In genomic region chr12:76360868-76361267, GRCm38 (mm10) we compare ENCODE assay signal across 23 mouse cellular contexts. TPM values are rescaled to one million over a fixed set of nuclear protein-coding genes. Genes with fewer than 3 reads are reported as not detected.
DNase-seq lines count a peak whose midpoint lies in the region; ATAC-seq and TF ChIP-seq lines count a peak whose summit lies in the region.
"Had no signal": no experiment of that assay in that cellular context is flagged by ENCODE, and none has a peak within 500 bp of the region (broad histone marks: within the 10 kb centered on the region; RNA-seq: fewer than 3 reads in every experiment).

No protein-coding gene starts in this region.

- TF ChIP-seq POLR2A in MEL (IDR thresholded peaks at IDR 0.05; ENCODE audit: control insufficient read depth in 1 of 2, insufficient read depth in 1 of 2, low read depth in 1 of 2, low read length in 2 of 2, poor library complexity in 1 of 2): no peak

- H3K27me3 ChIP-seq in liver, embryonic 12.5 days (replicated peaks): no peaks in the 10 kb centered on the region
- no peaks in the 10 kb centered on the region for H3K27me3 ChIP-seq in MEL (ENCODE audit: control insufficient read depth in 1 of 2, insufficient read depth in 2 of 2, low read length in 2 of 2)
- no peaks in the 10 kb centered on the region for H3K27me3 ChIP-seq in liver, embryonic 13.5 days
- H3K27me3 ChIP-seq: embryonic facial prominence, embryonic 12.5 days; forebrain, embryonic 13.5 days; forebrain, embryonic 15.5 days; Patski had no signal

- no peak for ATAC-seq in liver, embryonic 12.5 days
- no peak for ATAC-seq in liver, embryonic 13.5 days (ENCODE audit: low read depth)
- ATAC-seq: forebrain, embryonic 13.5 days; forebrain, embryonic 15.5 days; forebrain, postnatal 0 days; Patski had no signal

- no peak for DNase-seq in liver
- peak; percentile 51 for DNase-seq in MEL (ENCODE audit: low read depth, low spot score)
- no peak for DNase-seq in liver, embryonic 13.5 days
- DNase-seq in adrenal gland, adult (ENCODE audit: inconsistent age in 2 of 2, low spot score in 1 of 2): no peak
- no peak for DNase-seq in adipocyte (ENCODE audit: low spot score)
- DNase-seq: adrenal gland, adult 8-10 months; adrenal gland, postnatal 14 days; adrenal gland, postnatal 36 days; cerebellum, adult 11-12 months; cerebellum, adult 2 months; cerebellum, adult 9-10 months; cerebellum, postnatal 10 days; cerebellum, postnatal 25 days; forebrain, postnatal 0 days had no signal

- peaks cover 52% of the 10 kb centered on the region for H3K4me1 ChIP-seq in liver, embryonic 12.5 days
- peaks cover 20 to 28% of the 10 kb centered on the region in 2 experiments for H3K4me1 ChIP-seq in MEL (ENCODE audit: control insufficient read depth in 1 of 2, insufficient read depth in 2 of 2, low read length in 2 of 2)
- peaks cover 55% of the 10 kb centered on the region for H3K4me1 ChIP-seq in liver, embryonic 13.5 days (replicated peaks)
- H3K4me1 ChIP-seq: forebrain, embryonic 13.5 days; forebrain, embryonic 15.5 days had no signal

- H3K9ac ChIP-seq in liver, embryonic 12.5 days: no peak overlapping the region
- H3K9ac ChIP-seq in MEL (ENCODE audit: control insufficient read depth, low read depth, low read length, poor library complexity, severe bottlenecking): peak overlapping the region; percentile 85
- no peak overlapping the region for H3K9ac ChIP-seq in liver, embryonic 13.5 days
- H3K9ac ChIP-seq: embryonic facial prominence, embryonic 12.5 days; forebrain, embryonic 13.5 days; forebrain, embryonic 15.5 days; forebrain, postnatal 0 days had no signal

- peak overlapping the region; percentile 84 for H3K27ac ChIP-seq in liver, embryonic 12.5 days
- peak overlapping the region; percentile 98 for H3K27ac ChIP-seq in MEL (ENCODE audit: control insufficient read depth, low read depth, low read length)
- peak overlapping the region; percentile 37; the same call in 1 of the 2 replicates for H3K27ac ChIP-seq in liver, embryonic 13.5 days
- 0 out of 2 replicates have a peak overlapping the region, but pooled peaks have one; percentile 8 for H3K27ac ChIP-seq in macrophage
- H3K27ac ChIP-seq: embryonic facial prominence, embryonic 10.5 days; embryonic facial prominence, embryonic 12.5 days; forebrain, embryonic 13.5 days; forebrain, embryonic 15.5 days had no signal

- no peak for TF ChIP-seq CTCF in MEL (IDR thresholded peaks at IDR 0.05 in 2 of 3, conservative IDR thresholded peaks at IDR 0.05 in 1 of 3; ENCODE audit: control insufficient read depth in 1 of 3, insufficient read depth in 1 of 3, low read depth in 2 of 3, low read length in 3 of 3, poor library complexity in 1 of 3, severe bottlenecking in 1 of 3)

- no peaks in the 10 kb centered on the region for H3K9me3 ChIP-seq in liver, embryonic 12.5 days (replicated peaks)
- no peaks in the 10 kb centered on the region for H3K9me3 ChIP-seq in MEL (replicated peaks; ENCODE audit: insufficient read depth, low read length)
- no peaks in the 10 kb centered on the region for H3K9me3 ChIP-seq in liver, embryonic 13.5 days (replicated peaks)
- H3K9me3 ChIP-seq: embryonic facial prominence, embryonic 10.5 days; embryonic facial prominence, embryonic 12.5 days; forebrain, embryonic 13.5 days; forebrain, embryonic 15.5 days had no signal

- H3K36me3 ChIP-seq in liver, embryonic 12.5 days: peaks cover 17% of the 10 kb centered on the region
- H3K36me3 ChIP-seq in MEL (ENCODE audit: control insufficient read depth in 1 of 2, insufficient read depth in 2 of 2, low read length in 2 of 2) (peaks cover 0 to 37% of the 10 kb centered on the region in 2 experiments; a peak in 2 of 4 replicates), macrophage (ENCODE audit: inconsistent target) (no peaks in the 10 kb centered on the region)
- H3K36me3 ChIP-seq in liver, embryonic 13.5 days: peaks cover 8% of the 10 kb centered on the region
- H3K36me3 ChIP-seq: embryonic facial prominence, embryonic 12.5 days; forebrain, embryonic 15.5 days had no signal

- WGBS in liver, embryonic 12.5 days (ENCODE audit: insufficient replicate concordance): 72% methylated on average over 1 of the region's 1 CpGs
- 67% methylated on average over 1 of the region's 1 CpGs for WGBS in liver, embryonic 13.5 days (ENCODE audit: insufficient replicate concordance)
- WGBS in macrophage (ENCODE audit: missing documents): 79% methylated on average over 1 of the region's 1 CpGs

- H3K79me2 ChIP-seq in MEL (ENCODE audit: control insufficient read depth, insufficient read depth, low read length, poor library complexity) (peaks cover 13% of the 10 kb centered on the region), macrophage (ENCODE audit: inconsistent target) (peaks cover 63% of the 10 kb centered on the region)

- no peak for TF ChIP-seq EP300 in MEL (IDR thresholded peaks at IDR 0.05; ENCODE audit: low read depth in 1 of 2, low read length in 2 of 2)

- H3K4me3 ChIP-seq in liver, embryonic 12.5 days: no peak overlapping the region
- H3K4me3 ChIP-seq in MEL (ENCODE audit: control insufficient read depth in 1 of 2, insufficient read depth in 1 of 2, low read depth in 2 of 2, low read length in 2 of 2) (peak overlapping the region; percentile 0 to 22; a peak in 3 of 4 replicates), macrophage (ENCODE audit: inconsistent target) (no peak overlapping the region)
- no peak overlapping the region for H3K4me3 ChIP-seq in liver, embryonic 13.5 days (replicated peaks)
- H3K4me3 ChIP-seq: embryonic facial prominence, embryonic 10.5 days; embryonic facial prominence, embryonic 12.5 days; forebrain, embryonic 13.5 days; forebrain, embryonic 15.5 days had no signal

- no peak for TF ChIP-seq RAD21 in MEL (IDR thresholded peaks at IDR 0.05; ENCODE audit: low read depth, low read length)

- H3K4me2 ChIP-seq in liver, embryonic 12.5 days: peak overlapping the region; percentile 54; the same call in 1 of the 2 replicates
- no peak overlapping the region for H3K4me2 ChIP-seq in liver, embryonic 13.5 days
- H3K4me2 ChIP-seq: embryonic facial prominence, embryonic 12.5 days; forebrain, embryonic 13.5 days; forebrain, embryonic 15.5 days had no signal

RNA-seq across cellular contexts. Expression of gene Zbtb25, which starts 8.5 kb away (rescaled TPM):
- 10.3 and 10.8 TPM in 2 replicates for polyA plus RNA-seq in liver, embryonic 12.5 days (2016; fragmentation: Nextera tagmentation; extraction: Ambion mirVana)
- total RNA-seq in MEL (2012; rRNA removed): 5.1 and 5.5 TPM in 2 replicates
- polyA plus RNA-seq in MEL (2012; ENCODE audit: insufficient read depth in 1 of 2, insufficient read length in 2 of 2, low read depth in 1 of 2, low replicate concordance in 2 of 2, missing spikeins in 1 of 2) (10 to 100 TPM in 1 of 2 experiments, not detected in 1; 12.3 TPM), macrophage (2018) (5.3 to 6.8 TPM (median 5.6 TPM) in 3 replicates)
- polyA plus RNA-seq in liver, embryonic 13.5 days (2015; fragmentation: Nextera tagmentation; extraction: Ambion mirVana): 8.3 and 9.2 TPM in 2 replicates
- total RNA-seq in macrophage (2018; cell fraction: chromatin; rRNA removed): 10 to 100 TPM in 15 of 26 experiments, 1 to 10 TPM in 11; 1.7 to 19.1 (median 11.6) TPM
- total RNA-seq in macrophage (2018; cell fraction: cytosol; rRNA removed): 1 to 10 TPM; 1.3 to 6.5 (median 5.1) TPM
- total RNA-seq in macrophage (2018; cell fraction: nucleus; rRNA removed): 10 to 100 TPM in 9 of 26 experiments, 1 to 10 TPM in 17; 2.3 to 17.0 (median 8.8) TPM

RNA-seq across cellular contexts. Expression of gene Zbtb1, which starts 9.2 kb away (rescaled TPM):
- polyA plus RNA-seq in liver, embryonic 12.5 days (2016; fragmentation: Nextera tagmentation; extraction: Ambion mirVana): 7.3 and 8.2 TPM in 2 replicates
- total RNA-seq in MEL (2012; rRNA removed): 6.3 and 7.0 TPM in 2 replicates
- polyA plus RNA-seq in MEL (2012; ENCODE audit: insufficient read depth in 1 of 2, insufficient read length in 2 of 2, low read depth in 1 of 2, low replicate concordance in 2 of 2, missing spikeins in 1 of 2) (1 to 10 TPM in 1 of 2 experiments, not detected in 1; 5.1 TPM), macrophage (2018) (5.0 to 6.5 TPM (median 5.2 TPM) in 3 replicates)
- polyA plus RNA-seq in liver, embryonic 13.5 days (2015; fragmentation: Nextera tagmentation; extraction: Ambion mirVana): 4.3 and 5.9 TPM in 2 replicates
- total RNA-seq in macrophage (2018; cell fraction: chromatin; rRNA removed): 10 to 100 TPM in 16 of 26 experiments, 1 to 10 TPM in 10; 1.9 to 29.5 (median 15.6) TPM
- total RNA-seq in macrophage (2018; cell fraction: cytosol; rRNA removed): 1 to 10 TPM; 1.0 to 7.8 (median 6.3) TPM
- 10 to 100 TPM in 13 of 26 experiments, 1 to 10 TPM in 13; 2.4 to 31.1 (median 9.7) TPM for total RNA-seq in macrophage (2018; cell fraction: nucleus; rRNA removed)

RNA-seq across cellular contexts. Expression of gene Akap5, which starts 36.2 kb away (rescaled TPM):
- polyA plus RNA-seq in liver, embryonic 12.5 days (2016; fragmentation: Nextera tagmentation; extraction: Ambion mirVana): 0.98 and 1.0 TPM in 2 replicates
- total RNA-seq in MEL (2012; rRNA removed): 0.69 and 0.72 TPM in 2 replicates
- polyA plus RNA-seq in MEL (2012; ENCODE audit: insufficient read depth in 1 of 2, insufficient read length in 2 of 2, low read depth in 1 of 2, low replicate concordance in 2 of 2, missing spikeins in 1 of 2) (under 1 TPM in 1 of 2 experiments, not detected in 1; 0.65 TPM), macrophage (2018) (0.01 TPM in 1 of 3 replicates, not detected in the others)
- 0.43 and 0.51 TPM in 2 replicates for polyA plus RNA-seq in liver, embryonic 13.5 days (2015; fragmentation: Nextera tagmentation; extraction: Ambion mirVana)
- 1 to 10 TPM in 5 of 26 experiments, under 1 TPM in 14, not detected in 7; 0.17 to 1.8 (median 0.65) TPM for total RNA-seq in macrophage (2018; cell fraction: chromatin; rRNA removed)
- total RNA-seq in macrophage (2018; cell fraction: cytosol; rRNA removed): under 1 TPM in 4 of 26 experiments, not detected in 22; under 0.01 to 0.03 (median 0.03) TPM
- total RNA-seq in macrophage (2018; cell fraction: nucleus; rRNA removed): 1 to 10 TPM in 1 of 26 experiments, under 1 TPM in 15, not detected in 10; 0.06 to 1.7 (median 0.21) TPM

RNA-seq across cellular contexts. Expression of gene Hspa2, which starts 43.1 kb away (rescaled TPM):
- 2.1 and 2.9 TPM in 2 replicates for polyA plus RNA-seq in liver, embryonic 12.5 days (2016; fragmentation: Nextera tagmentation; extraction: Ambion mirVana)
- 5.3 and 6.6 TPM in 2 replicates for total RNA-seq in MEL (2012; rRNA removed)
- polyA plus RNA-seq in MEL (2012; ENCODE audit: insufficient read depth in 1 of 2, insufficient read length in 2 of 2, low read depth in 1 of 2, low replicate concordance in 2 of 2, missing spikeins in 1 of 2) (1 to 10 TPM in 1 of 2 experiments, not detected in 1; 9.3 TPM), macrophage (2018) (4.0 to 5.0 TPM (median 4.9 TPM) in 3 replicates)
- 1.7 and 2.4 TPM in 2 replicates for polyA plus RNA-seq in liver, embryonic 13.5 days (2015; fragmentation: Nextera tagmentation; extraction: Ambion mirVana)
- total RNA-seq in macrophage (2018; cell fraction: chromatin; rRNA removed): 1 to 10 TPM in 14 of 26 experiments, under 1 TPM in 12; 0.45 to 2.4 (median 1.0) TPM
- 1 to 10 TPM; 3.6 to 7.4 (median 5.5) TPM for total RNA-seq in macrophage (2018; cell fraction: cytosol; rRNA removed)
- total RNA-seq in macrophage (2018; cell fraction: nucleus; rRNA removed): 1 to 10 TPM in 25 of 26 experiments, under 1 TPM in 1; 0.91 to 4.3 (median 2.4) TPM

RNA-seq across cellular contexts. Expression of gene Ppp1r36, which starts 56.5 kb away (rescaled TPM):
- polyA plus RNA-seq in liver, embryonic 12.5 days (2016; fragmentation: Nextera tagmentation; extraction: Ambion mirVana): 0.18 and 0.29 TPM in 2 replicates
- total RNA-seq in MEL (2012; rRNA removed): not detected in 2 replicates
- not detected for polyA plus RNA-seq in MEL (2012; ENCODE audit: insufficient read depth in 1 of 2, insufficient read length in 2 of 2, low read depth in 1 of 2, low replicate concordance in 2 of 2, missing spikeins in 1 of 2)
- 0.16 TPM in 1 of 2 replicates, not detected in the other for polyA plus RNA-seq in liver, embryonic 13.5 days (2015; fragmentation: Nextera tagmentation; extraction: Ambion mirVana)
- not detected for total RNA-seq in macrophage (2018; cell fraction: chromatin; rRNA removed)
- not detected for total RNA-seq in macrophage (2018; cell fraction: cytosol; rRNA removed)
- total RNA-seq in macrophage (2018; cell fraction: nucleus; rRNA removed): not detected
- not detected in 3 replicates for polyA plus RNA-seq in macrophage (2018)
- total RNA-seq: adrenal gland, postnatal 14 days; adrenal gland, postnatal 36 days had no signal
- polyA plus RNA-seq: activated CD4-positive, CD25-positive, alpha-beta regulatory T cell, adult 4 months; C2C12; Patski had no signal

Comparison
In these comparisons a context has a peak if more than half of its experiments do, and no peak if none do; other contexts are left out.
1. H3K27ac ChIP-seq: peak in every context shown above with its lines; median percentile 98 in MEL; 84 in liver, embryonic 12.5 days; 37 in liver, embryonic 13.5 days; 8 in macrophage.
2. H3K4me3 ChIP-seq: peak in MEL (2 of 2); none in liver, embryonic 12.5 days (single experiment), liver, embryonic 13.5 days (single experiment) and macrophage (single experiment).